Mouse (Mus musculus) embryonic facial prominence, embryonic 14.5 days (tissue): ENCODE results near the gene Sh3rf3. TPM values are rescaled to one million over a fixed set of nuclear protein-coding genes. Genes with fewer than 3 reads are reported as not detected.

Experiments used
- ATAC-seq: fragments of 200-750 bp; cut with Nextera tagmentation; 2 replicates; pipeline ENCODE4 v1.8.0; 2017; ENCODE audit warnings: low read depth, moderate number of reproducible peaks, moderate TSS enrichment
- DNase-seq: peaks from one replicate; pipeline ENCODE4 v3.0.0-alpha.2; 2015; ENCODE audit warnings: low spot score
- H3K27ac ChIP-seq: fragments of 300-500 bp; sonication (generic); replicated peaks from 2 replicates; pipeline ENCODE4 v1.5.1; 2014; ENCODE audit warnings: low read depth, mild to moderate bottlenecking, low read length, moderate library complexity
- H3K27me3 ChIP-seq: fragments of 300-500 bp; sonication (generic); replicated peaks from 2 replicates; pipeline ENCODE4 v1.6.1; 2014; ENCODE audit warnings: low read length; ENCODE audit not compliant: control insufficient read depth, insufficient read depth
- H3K36me3 ChIP-seq: fragments of 300-500 bp; sonication (generic); 2 replicates; pipeline ENCODE4 v1.6.1; 2014; ENCODE audit warnings: low read length, mixed read lengths; ENCODE audit not compliant: control insufficient read depth, insufficient read depth
- H3K4me1 ChIP-seq: fragments of 300-500 bp; sonication (generic); 2 replicates; pipeline ENCODE4 v1.6.1; 2014; ENCODE audit warnings: antibody characterized with exemption, low read length; ENCODE audit not compliant: control insufficient read depth, insufficient read depth
- H3K4me2 ChIP-seq: fragments of 300-500 bp; sonication (generic); 2 replicates; pipeline ENCODE4 v1.6.1; 2014; ENCODE audit warnings: low read depth, mild to moderate bottlenecking, low read length, moderate library complexity, mixed read lengths
- H3K4me3 ChIP-seq: fragments of 300-500 bp; sonication (generic); 2 replicates; pipeline ENCODE4 v1.5.1; 2014; ENCODE audit warnings: low read depth, mild to moderate bottlenecking, low read length
- H3K9ac ChIP-seq: fragments of 300-500 bp; sonication (generic); 2 replicates; pipeline ENCODE4 v1.6.1; 2014; ENCODE audit warnings: low read depth, mild to moderate bottlenecking, low read length, moderate library complexity, mixed read lengths
- H3K9me3 ChIP-seq: fragments of 300-500 bp; sonication (generic); 2 replicates; pipeline ENCODE4 v1.6.1; 2016; ENCODE audit warnings: low read length; ENCODE audit not compliant: control insufficient read depth
- WGBS: fragments of 180-500 bp; shearing (Covaris S2); extraction: QIAGEN DNeasy Blood & Tissue Kit; methylation state at CpG from one replicate; pipeline ENCODE4 v1.1.7; 2014; 5-methylcytosine and 5-hydroxymethylcytosine counted together
- microRNA-seq: library from miRNA; unstranded; fragments of <30 nt; microRNA quantifications from one replicate; pipeline ENCODE4, GENCODE M21; 2016; ENCODE audit warnings: borderline number of aligned reads
- polyA plus RNA-seq: library from polyadenylated mRNA; unstranded; fragments of >200 nt; fragmentation: Nextera tagmentation; extraction: Ambion mirVana; gene quantifications from 2 replicates; pipeline ENCODE4 v1.2.1, GENCODE M21; 2014

Sh3rf3 gene
- polyA plus RNA-seq, 1 experiment from 2014 or later = 3.1 TPM

- no peak for DNase-seq
- Histone ChIP-seq H3K4me3 (no peak overlapping the region), H3K4me2 (no peak overlapping the region), H3K36me3 (peaks cover 16% of the 10 kb centered on the region; the same call in 1 of the 2 replicates), H3K9ac (no peak overlapping the region), H3K27me3 (no peaks in the 10 kb centered on the region), H3K27ac (no peak overlapping the region), H3K4me1 (no peaks in the 10 kb centered on the region), H3K9me3 (no peaks in the 10 kb centered on the region)
- WGBS = 73% methylated on average over 3 of the region's 3 CpGs
- no peak for ATAC-seq
Measured at GRCm38 (mm10) chr10:59182306-59182705, 369.1 kb downstream of the Sh3rf3 start.

Small RNAs within 50 kb of the gene (microRNA-seq; reads per million reads assigned to microRNA genes)
- not detected for gene Gm27672

Other genes with a start within 250 kb of the Sh3rf3 start
- gene Edar, start 137.7 kb upstream of the Sh3rf3 start, polyA plus RNA-seq = 1.4 and 2.6 TPM in 2 replicates
- not detected in 2 replicates for gene Gm17542, start 95.1 kb upstream of the Sh3rf3 start, polyA plus RNA-seq